Mouse (Mus musculus) gastrocnemius, postnatal 36 days (tissue): ENCODE data around the gene Dpy30. TPM values are rescaled to one million over a fixed set of nuclear protein-coding genes. Genes with fewer than 3 reads are reported as not detected.

Source experiments
- DNase-seq, 2 experiments: peaks; one replicate each; pipeline ENCODE4 v3.0.0; 2022
- intact Hi-C: fragments of 180-260 bp; cut with DNase I; formaldehyde crosslinking; loops from one replicate; pipeline ENCODE4 v1.15.1; 2025
- total RNA-seq, 2 experiments: library from RNA; stranded (reverse); gene quantifications; 2 replicates each; pipeline ENCODE4 v1.2.3; 2021

Gene Dpy30
- total RNA-seq, 2 experiments from 2014 or later = 44.7 to 47.3 TPM

DNA sequence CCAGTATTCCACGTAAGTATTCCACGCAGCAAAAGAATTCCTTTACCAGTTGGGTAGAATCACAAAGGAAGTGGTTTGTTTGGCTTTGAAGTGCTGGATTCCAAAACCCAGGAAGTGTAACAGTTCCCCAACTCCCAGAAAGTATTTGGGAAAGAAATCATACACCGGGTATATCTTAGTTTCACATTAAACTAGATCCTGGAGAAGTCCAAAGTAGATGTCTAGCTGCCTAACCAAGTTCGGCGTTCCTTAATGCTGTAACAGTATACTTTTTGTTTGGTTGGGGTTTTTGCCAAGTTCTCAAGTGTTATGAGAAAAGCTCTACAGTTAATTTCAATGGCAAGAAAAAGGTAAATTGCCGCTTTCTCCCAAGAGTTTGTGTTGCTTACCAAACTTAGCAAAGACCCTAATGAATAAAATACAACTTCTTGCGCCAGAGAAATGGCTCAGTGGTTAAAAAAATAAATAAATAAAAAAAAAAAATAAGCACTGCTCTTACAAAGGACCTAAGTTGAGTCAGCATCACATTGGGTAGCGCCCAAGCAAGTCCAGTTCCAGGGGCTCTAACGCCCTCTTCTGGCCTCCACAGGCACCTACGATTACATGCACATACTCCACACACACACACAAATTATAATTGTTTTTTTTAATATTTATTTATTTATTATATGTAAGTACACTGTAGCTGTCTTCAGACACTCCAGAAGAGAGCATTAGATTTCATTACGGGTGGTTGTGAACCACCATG lies 27.5 kb downstream of the Dpy30 start:
- no peak for DNase-seq
- intact Hi-C loops = no loop called here

DNA sequence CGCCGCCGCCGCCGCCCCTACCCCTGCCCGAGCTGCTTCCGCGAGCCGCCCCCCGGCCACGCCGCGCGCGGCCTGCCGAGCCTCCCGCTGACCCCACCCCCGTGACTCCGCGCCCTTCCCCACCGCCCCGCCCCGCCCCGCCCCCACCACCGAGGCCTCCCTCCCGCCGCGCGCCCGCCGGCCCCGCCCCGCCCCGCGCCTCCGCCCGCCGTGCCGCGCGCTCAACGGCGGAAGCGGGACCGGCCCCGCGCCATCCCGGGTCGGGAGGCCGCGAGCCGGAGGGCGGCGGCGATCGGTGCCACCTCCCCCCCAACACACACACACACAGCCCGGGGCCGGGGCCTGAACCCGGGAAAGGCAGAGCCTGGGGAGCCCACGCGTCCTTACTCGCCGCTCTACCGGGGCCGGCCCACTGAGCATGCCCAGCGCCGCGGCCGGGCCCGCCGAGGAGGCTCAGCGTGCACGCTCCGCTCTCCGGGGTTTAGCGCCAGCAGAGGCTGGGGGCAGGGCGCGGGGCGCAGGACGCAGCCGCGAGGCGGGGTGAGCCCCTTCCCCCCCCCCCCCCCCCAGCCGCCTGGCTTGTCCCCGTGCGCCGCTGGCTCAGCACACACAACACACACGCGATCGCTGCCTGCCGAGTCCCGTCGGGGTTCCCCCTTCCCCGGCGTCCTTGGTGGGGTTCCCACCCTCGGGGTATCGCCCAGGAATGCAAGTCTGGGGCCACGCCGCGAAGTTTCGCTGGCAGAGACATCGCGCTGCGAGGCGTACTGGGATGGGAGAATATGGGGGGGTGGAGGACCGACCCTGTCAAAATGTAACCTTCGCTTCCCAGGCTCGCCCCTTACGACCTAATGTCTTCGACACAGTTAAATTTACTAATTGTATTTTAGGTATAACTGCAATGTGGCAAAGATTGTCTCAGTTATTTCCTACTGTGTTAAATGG lies 28.4 kb downstream of the Dpy30 start, which contains the start of gene Memo1:
Gene Memo1, minus strand, starts transcription at position 496 of the 945 bp plus-strand sequence.
- DNase-seq = peak; percentile 77 to 79
- intact Hi-C loops = no loop called here

DNA sequence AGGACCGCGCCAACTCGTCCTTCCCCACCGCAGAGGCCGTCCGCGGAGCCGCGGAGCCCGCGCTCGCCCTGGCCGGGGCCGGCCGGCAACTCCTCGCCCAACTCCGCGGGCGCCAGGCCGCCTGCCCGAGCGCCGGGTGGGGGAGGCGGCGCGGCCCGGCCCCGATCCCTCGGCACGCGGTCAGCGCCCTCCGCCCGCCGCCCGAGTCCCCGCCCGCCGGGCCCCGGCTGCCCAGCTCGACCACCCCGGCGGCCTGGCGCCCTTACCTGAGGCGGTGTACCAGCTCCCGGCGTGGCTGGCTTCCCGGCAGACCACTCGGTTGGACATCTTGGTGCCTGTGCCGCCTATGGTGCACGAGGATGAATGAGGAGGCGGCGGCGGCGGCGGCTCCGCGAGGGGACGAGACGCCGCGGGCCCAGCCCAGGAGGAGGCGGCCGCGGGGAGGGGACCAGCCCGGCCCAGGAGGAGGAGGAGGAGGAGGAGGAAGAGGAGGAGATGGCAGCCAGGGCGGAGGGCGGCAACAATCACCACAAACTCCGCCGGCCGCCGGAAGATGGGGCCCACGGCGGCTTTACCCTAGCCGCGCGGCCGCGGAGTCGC lies 29.2 kb downstream of the Dpy30 start:
- DNase-seq = peak; percentile 76 to 82
- intact Hi-C loops = loop anchor here (5.0 kb wide), 1 partner anchor 97 kb away; no protein-coding TSS in a partner anchor

DNA sequence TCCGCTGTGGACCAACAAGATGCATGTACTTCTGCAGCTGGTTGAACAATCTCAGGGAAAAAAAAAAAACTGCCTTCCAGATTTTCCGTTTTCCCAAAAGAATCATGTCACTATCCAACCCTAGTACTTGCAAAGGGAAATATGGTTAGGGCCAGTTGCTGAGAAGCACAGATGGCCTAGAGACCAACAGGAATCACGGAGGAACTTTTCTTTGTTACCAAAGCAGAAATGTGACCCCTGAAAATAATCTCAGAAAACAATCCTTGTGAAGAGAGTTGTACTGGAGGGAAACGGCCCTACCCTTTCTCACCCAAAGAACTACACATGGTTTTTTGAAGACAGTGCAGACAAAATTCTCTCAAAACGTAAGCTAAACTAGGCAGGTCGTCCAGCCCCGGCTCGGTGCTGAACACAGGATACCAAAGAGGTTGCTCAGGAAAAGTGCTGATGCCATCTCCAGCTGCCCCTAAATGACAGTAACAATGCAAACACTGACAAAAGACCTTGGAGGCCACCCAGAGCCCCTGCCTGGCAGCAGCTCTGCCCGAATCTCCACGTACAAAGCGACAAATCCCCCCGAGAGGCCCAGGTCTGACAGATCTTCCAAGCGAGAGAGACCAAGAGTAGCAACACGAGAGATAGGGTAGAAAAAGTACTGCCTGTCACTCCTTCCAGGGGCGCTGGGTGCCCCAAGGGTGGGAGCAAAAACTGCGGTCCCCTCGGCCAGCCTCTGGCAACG lies 29.9 kb downstream of the Dpy30 start:
- DNase-seq = peak in 1 of 2 experiments; percentile 28
- intact Hi-C loops = loop anchor here (5.0 kb wide), 1 partner anchor 97 kb away; no protein-coding TSS in a partner anchor

DNA sequence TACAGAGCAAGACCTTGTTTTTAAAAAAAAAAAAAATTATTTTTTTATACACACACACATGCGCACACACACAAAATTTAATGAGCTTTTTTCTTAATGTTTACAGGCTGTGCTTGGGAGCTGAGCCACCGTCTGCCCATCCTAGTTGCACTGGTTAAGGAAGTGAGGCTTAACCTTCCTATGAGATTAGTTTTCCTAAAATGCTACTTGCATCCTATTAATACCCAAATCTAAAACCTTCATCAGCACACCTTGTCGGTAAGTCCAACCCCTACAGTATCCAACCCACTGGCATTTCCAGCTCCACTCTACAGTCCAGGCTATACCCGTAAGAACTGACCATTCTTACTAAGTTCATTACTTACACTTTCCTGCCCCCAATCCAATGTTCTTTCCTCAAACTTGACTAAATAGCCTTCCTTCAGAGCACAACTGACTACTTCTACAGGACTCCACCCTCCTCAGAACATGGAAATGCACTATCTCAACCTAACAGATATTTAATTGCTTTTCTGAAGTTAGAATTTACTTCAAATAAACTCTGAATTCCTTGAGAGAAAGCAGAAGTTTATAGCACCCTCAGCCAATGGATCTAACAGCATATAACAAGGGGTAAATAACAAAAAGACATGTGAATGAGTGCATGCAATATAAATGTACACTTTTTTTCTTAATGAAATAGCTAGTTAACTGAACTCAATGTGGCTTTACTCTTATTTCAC lies 31.9 kb downstream of the Dpy30 start:
- DNase-seq = no peak
- intact Hi-C loops = loop anchor here (5.0 kb wide), 1 partner anchor 94 kb away; no protein-coding TSS in a partner anchor

DNA sequence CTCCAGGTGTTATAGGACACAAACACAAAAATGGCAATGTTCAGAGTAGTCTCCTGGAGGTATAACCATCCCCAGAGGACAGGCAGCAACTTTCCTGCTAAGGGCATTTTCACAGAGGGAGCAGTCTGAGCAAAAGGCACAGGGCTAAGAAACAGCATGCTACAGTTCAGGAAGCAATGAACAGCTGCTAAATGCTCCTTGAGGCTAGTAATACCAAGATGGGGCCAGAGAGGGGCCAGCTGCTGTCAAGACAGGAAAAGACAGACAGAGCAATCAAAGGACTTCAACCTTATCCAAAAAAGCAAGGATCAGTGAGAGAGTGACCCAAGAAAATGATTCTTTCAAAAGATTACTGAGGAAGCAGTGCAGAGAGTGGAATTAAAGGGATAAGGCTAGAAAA lies 32.9 kb downstream of the Dpy30 start:
- intact Hi-C loops = loop anchor here (5.0 kb wide), 1 partner anchor 94 kb away; no protein-coding TSS in a partner anchor
- no peak for DNase-seq

DNA sequence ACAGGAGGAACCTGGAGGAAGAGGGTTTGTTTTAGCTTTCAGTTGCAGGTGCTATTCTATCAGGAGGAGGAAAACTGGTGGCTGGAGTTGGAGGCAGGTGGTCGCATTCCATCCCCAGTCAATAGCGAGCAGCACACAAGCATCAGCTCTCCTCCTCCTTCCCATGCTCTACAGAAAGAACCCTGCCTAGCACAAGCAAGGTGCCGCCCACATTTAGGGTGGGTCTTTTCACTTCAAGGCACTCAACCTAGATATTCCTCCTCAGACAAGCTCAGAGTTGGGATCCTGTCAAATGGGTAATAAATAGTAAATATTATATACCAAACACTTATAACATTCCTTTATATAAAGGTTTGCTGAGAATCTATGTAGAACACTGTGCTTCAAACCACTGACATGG lies 33.5 kb downstream of the Dpy30 start:
- intact Hi-C loops = loop anchor here (5.0 kb wide), 1 partner anchor 93 kb away; no protein-coding TSS in a partner anchor

DNA sequence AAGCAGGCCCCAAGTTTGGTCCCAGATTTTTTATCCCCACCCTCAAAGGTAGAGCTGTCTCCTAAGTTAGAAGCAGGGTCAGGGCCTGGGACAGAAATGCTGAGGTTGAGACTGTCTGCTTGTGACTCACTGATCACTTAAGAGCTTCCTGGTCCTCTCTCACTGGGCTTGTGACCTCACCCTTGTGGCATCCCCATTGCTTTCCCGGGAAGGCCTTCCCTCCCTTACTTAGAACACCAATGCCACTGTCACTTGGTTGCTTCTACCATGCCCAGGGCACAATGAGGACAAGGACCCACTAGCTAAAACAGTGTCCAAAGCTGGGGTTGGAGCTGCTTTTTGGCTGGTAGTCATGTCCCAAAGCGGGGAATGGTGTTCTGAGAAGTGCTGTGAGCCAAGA lies 35.1 kb downstream of the Dpy30 start:
- intact Hi-C loops = no loop called here
- DNase-seq = no peak

More for the DNA sequence above, 33.5 kb downstream of the Dpy30 start:
- DNase-seq = no peak

DNA sequence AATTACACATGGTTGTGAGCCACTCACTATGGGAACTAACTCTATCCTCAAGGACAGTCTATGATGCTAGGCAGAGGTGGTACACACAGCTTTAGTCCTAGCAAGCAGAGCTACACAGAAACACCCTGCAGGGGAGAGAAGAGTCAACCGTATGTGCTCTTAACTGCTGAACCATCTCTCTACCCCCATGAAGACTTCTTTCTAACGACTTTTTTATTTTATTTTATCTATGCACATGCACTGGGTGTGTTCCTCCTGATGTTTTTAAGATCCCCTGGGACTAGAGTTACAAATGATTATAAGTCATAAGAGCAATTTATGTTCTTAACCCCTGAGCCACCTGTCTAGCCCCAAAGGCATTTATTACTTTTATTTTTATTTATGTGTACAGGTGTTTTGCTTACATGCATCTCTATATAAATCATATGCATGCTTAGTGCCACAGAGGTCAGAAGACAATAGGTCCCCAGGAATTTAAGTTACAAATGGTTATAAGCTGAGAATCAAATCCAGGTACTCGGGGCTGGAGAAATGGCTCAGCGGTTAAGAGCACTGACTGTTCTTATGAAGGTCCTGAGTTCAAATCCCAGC lies 37.5 kb downstream of the Dpy30 start:
- no peak for DNase-seq
- intact Hi-C loops = no loop called here

DNA sequence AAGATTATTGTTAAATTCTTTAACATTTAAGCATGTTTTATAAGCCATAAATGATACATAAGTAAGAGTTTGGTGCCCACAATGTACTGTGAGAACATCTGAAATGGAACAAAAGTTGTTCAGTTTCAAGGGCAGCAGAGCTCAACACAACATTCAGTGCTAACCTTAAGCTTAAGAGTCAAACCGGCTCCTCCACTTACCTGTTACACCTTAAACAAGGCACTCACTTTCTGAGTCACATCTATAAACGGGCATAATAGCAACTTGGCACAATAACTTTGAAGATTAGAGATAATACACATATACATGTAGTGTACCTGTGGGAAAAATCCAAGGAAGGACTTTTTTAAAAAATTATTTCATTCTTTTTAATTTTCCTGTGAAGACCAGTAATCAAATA lies 38.0 kb downstream of the Dpy30 start:
- DNase-seq = no peak
- intact Hi-C loops = no loop called here

DNA sequence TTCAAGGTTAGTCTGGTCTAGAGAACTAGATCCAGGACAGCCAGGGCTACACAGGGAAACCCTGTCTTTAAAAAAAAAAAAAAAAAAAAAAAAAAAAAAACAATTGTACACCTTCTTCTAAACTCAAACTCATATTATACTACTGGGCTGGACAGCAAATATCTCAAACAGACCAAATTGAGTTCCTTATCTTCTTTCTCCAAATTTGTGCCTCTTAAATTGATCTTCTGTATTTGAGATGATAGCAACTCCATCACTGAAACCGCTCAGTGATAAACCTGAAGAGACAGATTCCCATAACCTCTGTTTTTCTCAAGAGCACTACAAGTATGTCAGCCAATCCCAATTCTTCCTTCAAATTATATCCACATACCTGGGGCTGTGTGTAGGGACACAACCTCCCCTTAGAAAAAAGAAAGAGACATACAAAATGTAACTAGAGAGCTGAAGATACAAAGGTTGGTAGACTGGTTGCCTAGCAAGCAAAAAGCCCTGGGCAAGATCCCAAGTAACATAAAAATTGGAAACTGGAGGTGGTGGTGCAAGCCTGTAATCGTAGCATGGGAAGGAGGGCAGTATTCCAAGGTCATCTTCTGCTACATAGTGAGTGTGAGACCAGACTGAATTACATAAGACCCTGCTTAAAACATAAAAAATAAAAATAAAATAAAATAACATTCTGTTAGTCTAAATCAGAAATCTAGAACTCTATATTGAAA lies 39.2 kb downstream of the Dpy30 start:
- no peak for DNase-seq
- intact Hi-C loops = no loop called here

DNA sequence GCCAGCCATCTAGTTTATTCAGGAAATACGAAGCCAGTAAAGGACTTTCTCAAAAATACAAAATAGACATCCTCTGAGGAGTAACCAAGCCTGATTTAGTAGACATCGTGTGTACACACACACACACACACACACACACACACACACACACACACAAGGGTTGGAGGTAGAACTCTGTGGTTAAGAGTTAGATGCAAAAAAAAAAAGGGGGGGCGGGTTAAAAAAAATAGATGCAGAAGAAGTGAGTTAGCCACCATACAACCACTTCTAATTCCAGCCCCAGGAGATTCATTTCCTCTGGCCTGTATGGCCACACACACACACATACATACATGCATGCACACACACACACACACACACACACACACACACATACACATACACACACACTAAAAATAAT lies 41.7 kb downstream of the Dpy30 start:
- intact Hi-C loops = no loop called here
- no peak for DNase-seq

DNA sequence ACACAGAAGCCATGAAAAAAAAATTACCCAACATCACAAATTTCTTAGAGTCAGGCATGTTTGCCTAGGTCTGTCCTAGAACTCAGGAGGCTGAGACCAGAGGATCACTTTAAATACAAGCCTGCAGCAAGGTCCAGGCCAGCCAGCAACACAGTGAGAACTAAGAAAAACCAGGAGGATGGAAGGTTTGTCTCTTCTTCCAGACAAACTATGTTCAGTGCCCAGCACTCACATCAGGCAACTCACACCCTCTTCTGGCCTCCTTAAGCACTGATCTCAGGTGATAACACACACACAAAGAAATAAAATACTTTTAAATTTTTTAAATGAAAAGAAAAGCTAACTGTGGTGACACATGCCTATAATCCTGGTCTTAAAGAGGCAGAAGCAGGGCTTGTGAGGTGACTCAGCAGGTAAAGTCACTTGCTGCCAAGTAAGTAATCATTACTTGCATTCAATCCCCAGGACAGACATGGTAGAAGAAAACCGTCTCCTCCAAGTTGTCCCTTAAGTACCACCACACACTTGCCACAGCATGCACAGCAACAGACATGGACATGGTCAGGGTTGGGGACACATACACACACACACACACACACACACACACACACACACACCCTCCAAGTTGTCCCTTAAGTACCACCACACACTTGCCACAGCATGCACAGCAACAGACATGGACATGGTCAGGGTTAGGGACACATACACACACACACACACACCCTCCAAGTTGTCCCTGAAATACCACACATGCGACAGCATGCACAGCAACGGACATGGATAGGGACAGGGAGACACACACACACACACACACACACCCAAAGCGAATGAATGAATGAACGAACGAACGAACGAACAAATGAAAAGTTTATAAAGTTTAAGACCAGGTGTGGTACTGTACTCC lies 44.5 kb downstream of the Dpy30 start:
- DNase-seq = no peak
- intact Hi-C loops = no loop called here

DNA sequence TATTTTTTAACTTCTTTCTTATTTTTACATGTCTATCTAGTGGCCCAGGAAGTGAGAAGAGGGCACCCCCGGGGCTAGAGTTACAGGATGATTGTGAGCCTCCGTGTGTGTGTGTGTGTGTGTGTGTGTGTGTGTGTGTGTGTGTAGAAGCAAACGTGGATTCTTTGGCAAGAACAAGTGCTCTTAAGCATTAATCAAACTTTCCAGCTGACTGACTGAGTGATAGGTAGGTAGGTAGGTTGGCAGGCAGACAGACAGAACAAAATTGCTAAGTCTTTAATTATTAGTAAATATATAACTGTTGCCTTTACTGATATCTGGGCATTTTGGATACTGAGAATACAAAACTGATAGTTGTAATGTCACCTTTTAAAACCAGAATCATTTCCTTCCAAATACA lies 49.3 kb downstream of the Dpy30 start:
- DNase-seq = no peak
- intact Hi-C loops = no loop called here

DNA sequence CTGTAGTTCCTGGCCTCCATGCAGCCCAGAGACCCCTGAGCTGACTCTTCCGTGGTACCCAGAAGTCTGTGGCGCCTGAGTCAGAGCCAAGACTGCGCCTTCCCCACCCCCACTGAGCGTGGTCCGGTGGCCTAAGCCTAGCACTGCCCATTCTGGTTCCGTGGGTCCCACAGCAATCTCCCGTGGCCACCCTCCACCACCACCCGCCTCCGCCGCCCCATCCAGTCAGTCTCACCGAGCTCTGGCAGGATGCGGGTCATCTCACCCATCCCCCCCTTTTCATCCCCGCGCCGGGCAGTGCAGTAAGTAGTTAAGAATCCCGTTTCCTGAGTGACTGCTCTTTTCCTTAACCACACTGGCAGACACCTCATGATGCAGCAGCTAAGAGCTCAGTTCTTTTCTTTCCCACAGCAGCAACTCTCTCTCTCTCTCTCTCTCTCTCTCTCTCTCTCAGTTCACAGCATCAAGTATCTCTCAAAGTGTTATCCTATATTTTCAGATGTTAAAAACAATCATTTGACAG lies 51.0 kb downstream of the Dpy30 start:
- intact Hi-C loops = no loop called here
- DNase-seq = no peak

DNA sequence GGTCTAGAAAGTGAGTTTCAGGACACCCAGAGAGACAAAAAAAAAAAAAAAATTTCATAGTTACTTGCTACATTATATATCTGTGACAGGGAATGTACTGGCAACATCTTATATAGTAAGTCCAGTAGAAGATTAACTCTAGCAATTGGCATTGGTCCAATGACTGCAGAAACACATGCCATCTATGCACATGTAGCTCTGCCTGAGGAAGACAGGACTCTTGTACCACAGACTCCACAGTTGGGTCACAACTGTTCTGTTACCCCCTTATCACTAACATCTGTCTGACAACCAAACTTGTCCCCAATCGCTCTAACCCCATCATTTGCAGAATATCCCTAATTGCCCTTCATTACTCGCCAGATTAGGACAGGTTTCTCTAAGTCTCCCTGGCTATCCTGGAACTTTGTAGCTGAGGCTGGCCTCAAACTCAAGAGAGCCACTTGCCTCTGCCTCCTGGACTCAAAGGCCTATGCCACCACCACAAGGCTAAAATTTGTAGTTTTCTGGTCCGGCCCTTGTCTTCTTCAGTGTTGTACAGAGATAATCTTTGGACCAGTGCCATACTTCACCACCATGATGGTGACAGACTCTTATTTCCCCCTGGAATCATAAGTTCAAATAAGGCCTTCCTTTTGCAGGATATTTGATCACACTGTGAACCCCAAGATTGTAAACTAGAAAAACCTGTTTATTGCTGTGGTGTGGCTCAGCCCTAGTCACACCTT lies 52.0 kb downstream of the Dpy30 start:
- intact Hi-C loops = no loop called here
- DNase-seq = no peak
